Mouse (Mus musculus) E14TG2a.4 (cell line): ENCODE results near the gene Plac8.

Experiments used
- CTCF ChIP-seq: conservative IDR thresholded peaks from 2 replicates; pipeline ENCODE4 v1.5.1; 2014; ENCODE audit warnings: low read length
- NANOG ChIP-seq: IDR thresholded peaks from 2 replicates; pipeline ENCODE4 v1.6.1; 2014; ENCODE audit warnings: borderline replicate concordance, low read length, mixed read lengths
- POU5F1 ChIP-seq: IDR thresholded peaks from 2 replicates; pipeline ENCODE4 v1.6.1; 2014; ENCODE audit warnings: low read length, borderline replicate concordance

DNA sequence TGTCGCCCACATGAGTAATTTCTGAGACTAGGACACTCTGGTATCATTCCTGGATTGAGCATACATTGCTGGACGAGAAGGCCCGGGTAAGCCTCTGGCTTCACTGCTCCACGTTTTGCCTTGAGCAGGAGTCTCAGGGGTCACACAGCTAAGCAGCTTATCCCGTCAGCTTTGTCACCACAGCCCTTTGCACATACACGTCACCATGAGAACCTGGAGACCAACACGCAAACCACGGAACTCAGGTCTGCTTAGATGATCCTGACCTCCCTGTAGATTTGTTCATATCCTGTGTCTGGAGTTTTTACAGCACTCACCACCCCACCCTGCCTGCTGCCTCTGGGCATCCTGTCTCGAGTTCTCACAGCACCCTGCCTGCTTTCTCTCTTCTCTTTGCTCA is 48.9 kb upstream of the Plac8 start:
- no peak for TF ChIP-seq CTCF
- TF ChIP-seq NANOG = no peak
- no peak for TF ChIP-seq POU5F1
